Mouse (Mus musculus): ENCODE results near the gene Agtrap.
"Not testable (repeated sequence)": the region's sequence is repeated elsewhere in the genome, so short reads cannot be mapped to it uniquely, and the experiment has no call there.

DNA sequence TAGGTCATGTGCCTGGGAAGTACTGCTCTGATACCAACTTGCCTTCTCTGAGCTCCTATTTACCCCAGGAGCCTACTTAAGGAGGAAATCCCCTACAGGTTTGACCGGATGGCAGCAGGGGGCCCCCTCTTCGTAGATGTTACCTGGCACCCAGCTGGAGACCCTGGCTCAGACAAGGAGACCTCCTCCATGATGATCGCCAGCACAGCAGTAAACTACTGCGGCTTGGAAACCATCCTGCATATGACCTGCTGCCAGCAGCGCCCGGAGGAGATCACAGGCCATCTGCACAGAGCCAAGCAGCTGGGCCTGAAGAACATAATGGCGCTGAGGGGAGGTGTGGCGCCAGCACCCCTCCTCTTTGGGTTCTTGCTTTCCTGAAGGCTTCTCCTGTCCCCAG lies 44.5 kb downstream of the Agtrap start:
- not testable (repeated sequence) for TF ChIP-seq CTCF (IDR thresholded peaks at IDR 0.05; ENCODE audit: borderline replicate concordance, insufficient read depth, low read depth, low read length); POLR2A (IDR thresholded peaks at IDR 0.05; ENCODE audit: borderline replicate concordance, insufficient read depth, low read length)
